Mouse (Mus musculus) right cerebral cortex, postnatal 4 days (tissue): ENCODE measurements around the gene Vipas39.
"Not testable (repeated sequence)": the region's sequence is repeated elsewhere in the genome, so short reads cannot be mapped to it uniquely, and the experiment has no call there.

Experiments used
- DNase-seq: peaks from one replicate; pipeline ENCODE4 v3.0.0-alpha.2; 2022

Gene Vipas39

GRCm38 (mm10) chr12:87266108-87266826 is at the start of gene Vipas39, which contains the start of gene Ahsa1:
Vipas39 (minus strand) TSS chr12:87266256.
Ahsa1 (plus strand) TSS chr12:87266479.
- DNase-seq = peak; percentile 76

DNA sequence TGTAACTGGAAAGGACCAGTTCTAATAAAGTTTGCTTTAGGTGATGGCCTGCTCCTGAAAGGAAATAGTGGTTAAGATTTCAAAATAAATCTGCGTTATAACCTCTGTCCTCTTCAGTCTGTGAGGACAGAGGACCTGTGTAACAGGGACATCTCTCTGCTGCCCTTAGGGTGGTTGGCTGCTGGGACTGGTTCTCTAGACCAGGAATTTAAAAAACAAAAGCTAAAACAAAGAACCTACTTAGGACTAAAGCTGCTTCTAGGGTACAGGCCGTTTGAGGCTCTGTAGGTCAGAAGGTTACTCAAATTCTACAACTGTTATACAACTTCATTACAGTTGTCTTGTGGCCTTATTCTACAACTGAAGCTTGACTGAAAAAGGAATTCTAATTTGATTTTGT is 47.0 kb upstream of the Vipas39 start:
- no peak for DNase-seq

GRCm38 (mm10) chr12:87306584-87306844 is 40.5 kb upstream of the Vipas39 start:
- DNase-seq = not testable (repeated sequence)

- DNase-seq = no peak
Measured at GRCm38 (mm10) chr12:87305767-87306583, 39.9 kb upstream of the Vipas39 start.

GRCm38 (mm10) chr12:87301189-87301588 is 35.1 kb upstream of the Vipas39 start:
- no peak for DNase-seq

DNA sequence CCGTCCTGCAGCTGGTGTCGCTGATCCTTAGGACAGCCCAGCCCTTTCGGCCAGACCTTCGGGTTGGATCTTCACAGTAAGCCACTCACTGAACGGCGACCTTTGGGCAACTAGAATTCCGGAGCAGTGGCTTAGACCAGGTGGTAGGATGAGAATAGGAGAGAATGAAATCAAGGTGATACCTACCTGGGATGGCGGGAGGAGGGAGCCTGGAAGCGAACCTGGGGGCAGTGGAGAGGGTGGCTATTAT is 34.3 kb upstream of the Vipas39 start:
- DNase-seq = no peak

- peak; percentile 32 for DNase-seq
Measured at GRCm38 (mm10) chr12:87299657-87300440, 33.8 kb upstream of the Vipas39 start, which contains the start of gene Ism2. Ism2 (minus strand) TSS chr12:87299705.

- peak; percentile 40 for DNase-seq
Measured at GRCm38 (mm10) chr12:87299037-87299656, 33.1 kb upstream of the Vipas39 start.

DNA sequence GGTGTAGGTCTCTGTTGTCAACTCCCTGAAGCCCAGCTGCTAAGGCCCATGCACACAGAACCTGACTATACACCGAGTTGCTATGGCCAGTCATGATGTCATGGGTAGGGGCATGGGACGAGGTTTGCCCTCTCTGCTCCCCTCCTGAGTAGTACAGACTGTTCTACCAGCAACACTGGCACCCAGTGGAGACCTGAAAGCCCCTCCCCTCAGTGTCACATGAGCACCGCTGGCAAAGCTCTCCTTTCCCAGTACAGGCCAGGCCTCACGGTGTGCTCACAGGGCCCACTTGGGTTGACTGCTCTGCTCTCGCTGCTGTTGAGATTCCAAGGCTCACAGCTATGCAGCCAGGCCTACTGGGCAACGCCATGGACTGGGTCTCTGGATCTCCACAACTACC is 27.9 kb upstream of the Vipas39 start:
- no peak for DNase-seq

DNA sequence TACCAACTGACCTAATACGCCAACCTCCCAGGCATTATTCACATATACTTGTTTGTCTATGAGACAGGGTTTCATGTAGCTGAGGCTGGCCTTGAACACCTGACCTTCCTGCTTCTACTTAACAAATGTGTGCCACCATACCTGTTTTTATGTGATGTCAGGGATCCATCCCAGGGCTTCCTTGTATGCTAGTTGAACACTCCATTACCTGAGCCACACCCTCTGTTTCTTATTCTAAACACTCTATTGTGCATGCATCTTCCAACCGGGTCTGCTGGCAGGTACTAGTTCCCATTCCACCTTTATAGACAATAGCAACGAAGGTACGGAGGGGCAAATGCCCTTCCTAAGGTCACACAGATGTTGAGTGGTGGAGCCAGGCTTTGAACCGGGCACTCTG is 23.0 kb upstream of the Vipas39 start:
- no peak for DNase-seq

GRCm38 (mm10) chr12:87284726-87285125 is 18.7 kb upstream of the Vipas39 start:
- no peak for DNase-seq

DNA sequence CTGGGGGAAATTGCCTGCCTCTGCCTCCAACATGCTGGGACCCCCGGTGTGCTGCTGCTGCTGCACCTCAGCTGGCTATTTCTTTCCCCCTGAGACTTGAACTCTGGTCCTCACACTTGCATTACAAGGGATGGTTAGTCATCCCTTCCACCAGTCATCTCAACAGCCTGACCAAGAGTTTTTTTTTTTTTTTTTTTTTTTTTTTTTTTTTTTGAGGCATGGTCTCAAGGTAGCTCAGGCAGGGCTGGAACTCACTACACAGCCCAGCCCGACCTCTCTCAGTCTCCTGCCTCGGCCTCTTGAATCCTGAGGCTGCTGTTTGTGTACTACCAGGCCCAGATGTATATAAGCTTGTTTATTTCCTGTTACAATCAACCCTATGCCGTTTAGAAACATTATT is 18.2 kb upstream of the Vipas39 start:
- DNase-seq = no peak

DNA sequence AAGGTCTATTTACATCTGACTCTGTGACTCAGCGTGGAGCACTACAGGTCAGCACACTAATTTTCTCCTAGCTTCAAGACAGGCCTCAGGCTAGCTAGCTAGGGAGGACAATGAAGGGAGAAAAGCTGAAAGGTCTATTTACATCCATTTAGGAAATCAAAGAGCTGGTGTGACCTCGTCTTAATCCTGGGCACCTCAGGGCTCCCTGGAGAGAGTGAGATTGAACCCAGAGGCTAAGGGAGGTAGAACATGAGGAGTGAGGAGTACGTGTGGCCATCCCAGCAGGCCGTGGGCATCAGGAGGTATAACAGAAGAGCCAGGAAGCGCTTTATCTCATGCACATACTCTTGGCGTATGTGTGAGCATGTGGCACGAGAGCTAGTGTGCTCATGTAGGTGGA is 17.6 kb upstream of the Vipas39 start:
- no peak for DNase-seq

GRCm38 (mm10) chr12:87282743-87283142 is 16.7 kb upstream of the Vipas39 start:
- no peak for DNase-seq

- no peak for DNase-seq
Measured at GRCm38 (mm10) chr12:87281766-87282165, 15.7 kb upstream of the Vipas39 start.

DNA sequence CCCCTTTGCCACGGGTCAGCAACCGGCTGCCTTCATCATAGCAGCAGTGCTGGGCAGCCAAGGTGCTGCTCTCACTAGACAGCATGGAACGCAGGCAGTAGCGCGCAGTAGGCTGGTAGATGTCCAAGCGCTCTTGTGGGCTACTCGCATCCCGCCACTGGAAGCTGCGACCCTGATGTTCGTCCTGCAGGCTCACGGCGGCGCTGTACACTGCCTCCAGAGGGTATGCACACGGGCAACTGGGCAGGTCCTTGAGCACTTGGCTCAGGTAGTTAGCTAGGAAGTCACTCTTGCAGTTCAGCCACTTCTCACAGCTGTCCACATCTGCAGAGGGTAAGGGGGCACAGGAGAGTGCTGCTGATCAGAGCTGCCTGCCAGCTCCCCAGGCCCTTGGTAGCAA is 13.8 kb upstream of the Vipas39 start:
- no peak for DNase-seq

- no peak for DNase-seq
Measured at GRCm38 (mm10) chr12:87279350-87279749, 13.3 kb upstream of the Vipas39 start.

GRCm38 (mm10) chr12:87278118-87278730 is 12.2 kb upstream of the Vipas39 start:
- DNase-seq = no peak

GRCm38 (mm10) chr12:87277251-87277650 is 11.2 kb upstream of the Vipas39 start:
- not testable (repeated sequence) for DNase-seq

DNA sequence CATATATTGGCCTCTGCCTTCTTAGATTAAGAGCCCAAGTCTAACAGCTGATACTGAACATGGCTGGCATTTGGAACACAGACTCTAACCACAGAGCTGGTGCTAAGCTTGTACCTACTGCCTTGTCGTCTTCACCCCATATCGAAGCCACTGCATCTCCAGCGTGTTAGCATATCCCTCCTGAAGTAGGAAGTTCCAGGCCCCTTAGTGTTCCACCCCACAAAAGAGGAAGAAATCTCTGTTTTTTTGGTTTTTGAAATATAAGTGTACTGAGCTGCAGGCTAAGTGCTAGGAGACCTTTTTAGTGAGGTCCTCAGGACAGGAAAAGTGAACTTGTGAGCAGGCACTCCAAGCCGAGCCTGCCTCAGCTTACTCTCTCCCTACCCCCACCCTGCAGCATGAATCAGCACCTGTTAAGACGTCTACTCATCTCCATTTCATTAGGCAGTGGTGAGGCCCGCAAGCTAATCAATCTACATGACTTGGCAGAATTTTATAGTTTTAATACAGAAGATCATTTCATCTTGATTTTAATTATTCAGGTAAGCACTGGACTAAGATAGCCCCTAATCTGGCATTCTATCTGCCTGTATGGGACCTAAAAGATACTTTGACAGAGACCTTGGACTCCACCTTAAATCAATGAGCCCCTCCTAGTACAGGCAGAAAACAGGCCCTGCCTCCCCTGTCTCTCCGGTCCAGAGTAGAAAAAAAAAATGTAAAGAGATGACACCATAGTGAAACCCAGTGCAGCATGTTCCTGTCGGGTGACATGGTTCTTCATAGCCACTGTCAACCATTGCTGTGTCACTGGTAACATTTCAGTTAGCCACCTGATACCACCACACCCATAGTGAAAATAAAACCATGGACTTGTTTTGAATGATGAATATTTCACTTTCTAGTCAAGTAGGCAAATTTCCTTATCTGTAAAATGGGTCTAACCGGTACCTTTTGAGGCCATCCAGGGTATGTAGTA is 9.1 kb upstream of the Vipas39 start:
- DNase-seq = no peak

DNA sequence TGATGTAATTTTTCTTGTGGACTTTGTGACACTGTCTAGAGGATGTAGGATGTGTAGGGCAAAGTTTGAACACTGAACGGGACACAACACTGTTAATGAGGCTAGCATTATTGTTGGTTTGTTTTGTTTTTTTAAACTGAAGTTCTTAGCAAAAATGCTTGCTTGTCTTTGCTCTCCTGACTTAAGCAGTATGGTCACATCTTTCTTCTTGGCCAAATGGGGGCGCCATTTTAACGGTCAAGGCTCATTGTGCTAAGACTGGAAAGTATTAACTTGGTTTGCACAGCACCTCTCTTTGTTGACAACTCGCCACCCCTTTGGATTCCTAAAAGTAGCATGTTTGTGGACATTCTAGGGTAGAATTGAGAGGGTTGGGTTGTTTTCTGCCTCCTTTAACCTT is 1.6 kb upstream of the Vipas39 start:
- no peak for DNase-seq
